Mouse (Mus musculus) embryonic facial prominence, embryonic 10.5 days (tissue): ENCODE results near the gene Bahcc1. TPM values are rescaled to one million over a fixed set of nuclear protein-coding genes. Genes with fewer than 3 reads are reported as not detected.
A peak's percentile ranks its signal among the peaks of the same experiment; 100 is the strongest.

Experiments used
- DNase-seq: peaks from one replicate; pipeline ENCODE4 v3.0.0-alpha.2; 2017; ENCODE audit warnings: low spot score
- H3K27ac ChIP-seq: fragments of 300-500 bp; sonication (generic); replicated peaks from 2 replicates; pipeline ENCODE4 v1.5.1; 2016; ENCODE audit warnings: mild to moderate bottlenecking
- H3K27me3 ChIP-seq: fragments of 300-500 bp; sonication (generic); replicated peaks from 2 replicates; pipeline ENCODE4 v1.6.1; 2016; ENCODE audit warnings: low read depth, mild to moderate bottlenecking; ENCODE audit not compliant: poor library complexity, severe bottlenecking
- H3K36me3 ChIP-seq: fragments of 300-500 bp; sonication (generic); replicated peaks from 2 replicates; pipeline ENCODE4 v1.6.1; 2016; ENCODE audit warnings: mild to moderate bottlenecking, moderate library complexity
- H3K4me1 ChIP-seq: fragments of 300-500 bp; sonication (generic); 2 replicates; pipeline ENCODE4 v1.6.1; 2016
- H3K4me3 ChIP-seq: fragments of 300-500 bp; sonication (generic); 2 replicates; pipeline ENCODE4 v1.5.1; 2016; ENCODE audit warnings: mild to moderate bottlenecking, moderate library complexity
- H3K9me3 ChIP-seq: fragments of 300-500 bp; sonication (generic); 2 replicates; pipeline ENCODE4 v1.6.1; 2016; ENCODE audit warnings: mild to moderate bottlenecking
- WGBS: fragments of 180-500 bp; shearing (Covaris S2); methylation state at CpG from one replicate; pipeline ENCODE4 v1.1.7; 2016; 5-methylcytosine and 5-hydroxymethylcytosine counted together
- polyA plus RNA-seq: library from polyadenylated mRNA; unstranded; fragments of >200 nt; fragmentation: Nextera tagmentation; extraction: Ambion mirVana; gene quantifications from 2 replicates; pipeline ENCODE4 v1.2.1, GENCODE M21; 2016

The Bahcc1 gene
- polyA plus RNA-seq, 1 experiment from 2014 or later: 18.4 TPM

- H3K4me3 ChIP-seq: peak overlapping the region; percentile 63
Observed at GRCm38 (mm10) chr11:120314721-120315415, 82.1 kb downstream of the Bahcc1 start.

GRCm38 (mm10) chr11:120315416-120315761 lies 82.6 kb downstream of the Bahcc1 start:
- H3K36me3 ChIP-seq: no peaks in the 10 kb centered on the region
- DNase-seq: peak; percentile 34
- 0 out of 2 replicates have a peak, but pooled peaks cover 3% of the 10 kb centered on the region for H3K27me3 ChIP-seq
- peak overlapping the region; percentile 63 for H3K4me3 ChIP-seq
- H3K27ac ChIP-seq: peak overlapping the region; percentile 96
- WGBS: 38% methylated on average over 4 of the region's 4 CpGs
- H3K4me1 ChIP-seq: peaks cover 56% of the 10 kb centered on the region
- 0 out of 2 replicates have a peak, but pooled peaks cover 5% of the 10 kb centered on the region for H3K9me3 ChIP-seq

More at GRCm38 (mm10) chr11:120314721-120315415, 82.1 kb downstream of the Bahcc1 start:
- Histone ChIP-seq H3K4me1 (peaks cover 60% of the 10 kb centered on the region), H3K27ac (peak overlapping the region; percentile 96), H3K36me3 (no peaks in the 10 kb centered on the region), H3K27me3 (0 out of 2 replicates have a peak, but pooled peaks cover 3% of the 10 kb centered on the region), H3K9me3 (no peaks in the 10 kb centered on the region)
- no peak for DNase-seq
- 44% methylated on average over 16 of the region's 16 CpGs for WGBS

- no peaks in the 10 kb centered on the region for H3K36me3 ChIP-seq
- 0 out of 2 replicates have a peak, but pooled peaks cover 3% of the 10 kb centered on the region for H3K27me3 ChIP-seq
- H3K27ac ChIP-seq: peak overlapping the region; percentile 96
- WGBS: 8% methylated on average over 37 of the region's 37 CpGs
- 0 out of 2 replicates have a peak, but pooled peaks cover 5% of the 10 kb centered on the region for H3K9me3 ChIP-seq
- DNase-seq: peak; percentile 95
- peak overlapping the region; percentile 63 for H3K4me3 ChIP-seq
- H3K4me1 ChIP-seq: peaks cover 49% of the 10 kb centered on the region
Observed at GRCm38 (mm10) chr11:120315832-120316689, 83.3 kb downstream of the Bahcc1 start.

GRCm38 (mm10) chr11:120316690-120317254 lies 84.0 kb downstream of the Bahcc1 start:
- DNase-seq: peak; percentile 55
- Histone ChIP-seq H3K27me3 (0 out of 2 replicates have a peak, but pooled peaks cover 3% of the 10 kb centered on the region), H3K27ac (peak overlapping the region; percentile 96)

GRCm38 (mm10) chr11:120317456-120317855 lies 84.7 kb downstream of the Bahcc1 start:
- 58% methylated on average over 7 of the region's 7 CpGs for WGBS
- 0 out of 2 replicates have a peak, but pooled peaks cover 3% of the 10 kb centered on the region for H3K27me3 ChIP-seq
- peaks cover 36% of the 10 kb centered on the region for H3K4me1 ChIP-seq
- H3K4me3 ChIP-seq: peak overlapping the region; percentile 63
- peak; percentile 8 for DNase-seq
- no peaks in the 10 kb centered on the region for H3K36me3 ChIP-seq
- 0 out of 2 replicates have a peak, but pooled peaks cover 5% of the 10 kb centered on the region for H3K9me3 ChIP-seq
- H3K27ac ChIP-seq: peak overlapping the region; percentile 96

More at GRCm38 (mm10) chr11:120316690-120317254, 84.0 kb downstream of the Bahcc1 start:
- no peaks in the 10 kb centered on the region for H3K36me3 ChIP-seq
- WGBS: 38% methylated on average over 13 of the region's 13 CpGs
- peaks cover 42% of the 10 kb centered on the region for H3K4me1 ChIP-seq
- H3K9me3 ChIP-seq: 0 out of 2 replicates have a peak, but pooled peaks cover 5% of the 10 kb centered on the region
- H3K4me3 ChIP-seq: peak overlapping the region; percentile 63

- Histone ChIP-seq H3K27me3 (no peaks in the 10 kb centered on the region), H3K9me3 (0 out of 2 replicates have a peak, but pooled peaks cover 5% of the 10 kb centered on the region), H3K4me3 (no peak overlapping the region), H3K36me3 (no peaks in the 10 kb centered on the region), H3K4me1 (peaks cover 32% of the 10 kb centered on the region), H3K27ac (no peak overlapping the region)
- peak; percentile 6 for DNase-seq
- 89% methylated on average over 5 of the region's 5 CpGs for WGBS
Observed at GRCm38 (mm10) chr11:120319310-120319709, 86.6 kb downstream of the Bahcc1 start.

- WGBS: 97% methylated on average over 10 of the region's 10 CpGs
- peak overlapping the region; percentile 11; the same call in 1 of the 2 replicates for H3K4me3 ChIP-seq
- peaks cover 23% of the 10 kb centered on the region for H3K4me1 ChIP-seq
- H3K36me3 ChIP-seq: no peaks in the 10 kb centered on the region
- 0 out of 2 replicates have a peak, but pooled peaks cover 5% of the 10 kb centered on the region for H3K9me3 ChIP-seq
- no peaks in the 10 kb centered on the region for H3K27me3 ChIP-seq
- peak; percentile 6 for DNase-seq
- no peak overlapping the region for H3K27ac ChIP-seq
Observed at GRCm38 (mm10) chr11:120320156-120320555, 87.4 kb downstream of the Bahcc1 start.

- peaks cover 13% of the 10 kb centered on the region; the same call in 1 of the 2 replicates for H3K9me3 ChIP-seq
- no peaks in the 10 kb centered on the region for H3K36me3 ChIP-seq
- 86% methylated on average over 6 of the region's 6 CpGs for WGBS
- H3K4me3 ChIP-seq: no peak overlapping the region
- no peaks in the 10 kb centered on the region for H3K4me1 ChIP-seq
- DNase-seq: peak; percentile 5
- no peak overlapping the region for H3K27ac ChIP-seq
- H3K27me3 ChIP-seq: no peaks in the 10 kb centered on the region
Observed at GRCm38 (mm10) chr11:120335431-120336021, 102.8 kb downstream of the Bahcc1 start.

- peak; percentile 8 for DNase-seq
- peaks cover 7% of the 10 kb centered on the region; the same call in 1 of the 2 replicates for H3K9me3 ChIP-seq
Observed at GRCm38 (mm10) chr11:120337447-120337846, 104.7 kb downstream of the Bahcc1 start.

GRCm38 (mm10) chr11:120338786-120339185 lies 106.0 kb downstream of the Bahcc1 start:
- 79% methylated on average over 3 of the region's 3 CpGs for WGBS
- peak; percentile 3 for DNase-seq
- H3K4me3 ChIP-seq: no peak overlapping the region
- H3K4me1 ChIP-seq: no peaks in the 10 kb centered on the region
- no peaks in the 10 kb centered on the region for H3K27me3 ChIP-seq
- H3K27ac ChIP-seq: no peak overlapping the region
- peaks cover 6% of the 10 kb centered on the region; the same call in 1 of the 2 replicates for H3K9me3 ChIP-seq
- no peaks in the 10 kb centered on the region for H3K36me3 ChIP-seq

More at GRCm38 (mm10) chr11:120337447-120337846, 104.7 kb downstream of the Bahcc1 start:
- no peaks in the 10 kb centered on the region for H3K36me3 ChIP-seq
- no peaks in the 10 kb centered on the region for H3K4me1 ChIP-seq
- H3K27me3 ChIP-seq: no peaks in the 10 kb centered on the region
- no peak overlapping the region for H3K4me3 ChIP-seq
- 37% methylated on average over 2 of the region's 2 CpGs for WGBS
- H3K27ac ChIP-seq: no peak overlapping the region

- H3K4me3 ChIP-seq: no peak overlapping the region; the same call in 1 of the 2 replicates
- WGBS: 91% methylated on average over 10 of the region's 10 CpGs
- peak; percentile 7 for DNase-seq
Observed at GRCm38 (mm10) chr11:120339978-120340513, 107.3 kb downstream of the Bahcc1 start.

More at GRCm38 (mm10) chr11:120339978-120340513, 107.3 kb downstream of the Bahcc1 start:
- Histone ChIP-seq H3K27me3 (no peaks in the 10 kb centered on the region), H3K9me3 (no peaks in the 10 kb centered on the region), H3K4me1 (no peaks in the 10 kb centered on the region), H3K27ac (no peak overlapping the region), H3K36me3 (peaks cover 7% of the 10 kb centered on the region)
